Mouse (Mus musculus) large intestine, adult 2 months (tissue): ENCODE results near the gene Zdhhc12. TPM values are rescaled to one million over a fixed set of nuclear protein-coding genes. Genes with fewer than 3 reads are reported as not detected.

Source experiments
- DNase-seq: peaks from one replicate; pipeline ENCODE4 v3.0.0-alpha.2; 2012; ENCODE audit warnings: low read depth, low spot score
- WGBS: fragments of 180-500 bp; shearing (Covaris S2); methylation state at CpG from one replicate; pipeline ENCODE4 v1.1.7; 2018; 5-methylcytosine and 5-hydroxymethylcytosine counted together
- polyA plus RNA-seq: library from polyadenylated mRNA; depleted of rRNA; stranded (reverse); fragments of >200 nt; gene quantifications from 2 replicates; pipeline ENCODE4 v1.2.3, GENCODE M21; 2012; rRNA removed

Gene Zdhhc12
- polyA plus RNA-seq, 1 experiment: 93.5 TPM

DNA sequence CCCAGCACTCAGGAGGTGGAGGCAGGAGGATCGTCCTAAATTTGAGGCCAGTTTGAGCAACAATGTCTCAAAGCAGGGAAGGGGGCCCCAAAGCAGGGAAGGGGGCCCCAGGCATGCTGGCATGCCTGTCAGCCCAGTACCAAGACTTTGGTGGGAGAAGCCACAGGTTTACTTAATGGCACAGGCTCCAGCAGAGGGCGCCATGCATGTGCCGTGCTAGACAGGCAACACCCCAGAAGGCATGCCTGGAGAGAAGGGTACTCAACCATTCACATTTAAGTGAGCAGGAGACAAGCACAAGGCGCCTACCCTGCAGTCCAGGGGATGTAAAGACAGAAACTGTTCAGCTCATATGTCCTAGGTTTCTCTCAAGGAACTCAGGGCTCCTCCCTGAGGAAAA lies 51.0 kb downstream of the Zdhhc12 start:
- no peak for DNase-seq
- WGBS: 4% methylated on average over 4 of the region's 4 CpGs

Other genes starting within 250 kb of the Zdhhc12 start
- gene Cercam, start 224.5 kb downstream of the Zdhhc12 start, polyA plus RNA-seq: 6.3 and 6.8 TPM in 2 replicates
- gene Odf2, start 204.4 kb downstream of the Zdhhc12 start, polyA plus RNA-seq: 16.7 and 21.0 TPM in 2 replicates
- 13.2 and 16.9 TPM in 2 replicates for gene Gle1, start 158.2 kb downstream of the Zdhhc12 start, polyA plus RNA-seq
- gene Sptan1, start 128.1 kb downstream of the Zdhhc12 start, polyA plus RNA-seq: 155 and 204 TPM in 2 replicates
- gene Wdr34, start 44.8 kb downstream of the Zdhhc12 start, polyA plus RNA-seq: 10.9 and 11.2 TPM in 2 replicates
- 39.5 and 42.1 TPM in 2 replicates for gene Set, start 36.3 kb downstream of the Zdhhc12 start, polyA plus RNA-seq
- 9.2 and 13.2 TPM in 2 replicates for gene Pkn3, start 16.0 kb downstream of the Zdhhc12 start, polyA plus RNA-seq
- 22.8 and 34.4 TPM in 2 replicates for gene Zer1, start 30.9 kb upstream of the Zdhhc12 start, polyA plus RNA-seq
- 69.9 and 88.8 TPM in 2 replicates for gene Tbc1d13, start 40.1 kb upstream of the Zdhhc12 start, polyA plus RNA-seq
- 33.5 and 42.0 TPM in 2 replicates for gene Endog, start 77.8 kb upstream of the Zdhhc12 start, polyA plus RNA-seq
- 25.4 and 26.4 TPM in 2 replicates for gene Spout1, start 84.8 kb upstream of the Zdhhc12 start, polyA plus RNA-seq
- 19.6 and 53.2 TPM in 2 replicates for gene Kyat1, start 112.2 kb upstream of the Zdhhc12 start, polyA plus RNA-seq
- gene Lrrc8a, start 144.1 kb upstream of the Zdhhc12 start, polyA plus RNA-seq: 19.3 and 25.5 TPM in 2 replicates
- gene Gm28035, start 146.9 kb upstream of the Zdhhc12 start, polyA plus RNA-seq: 0.17 and 3.9 TPM in 2 replicates
- 8.0 and 9.5 TPM in 2 replicates for gene Phyhd1, start 172.6 kb upstream of the Zdhhc12 start, polyA plus RNA-seq
- gene Gm28038, start 187.4 kb upstream of the Zdhhc12 start, polyA plus RNA-seq: not detected in 2 replicates
- gene Dolk, start 192.7 kb upstream of the Zdhhc12 start, polyA plus RNA-seq: 16.9 and 21.0 TPM in 2 replicates
- 21.9 and 25.8 TPM in 2 replicates for gene Nup188, start 192.7 kb upstream of the Zdhhc12 start, polyA plus RNA-seq